Mouse (Mus musculus) kidney, postnatal 0 days (tissue): ENCODE data around the gene Mboat1. TPM values are rescaled to one million over a fixed set of nuclear protein-coding genes. Genes with fewer than 3 reads are reported as not detected.

Experiments used
- ATAC-seq: fragments of 200-750 bp; cut with Nextera tagmentation; replicated peaks from 2 replicates; pipeline ENCODE4 v1.8.0; 2017; ENCODE audit warnings: low read depth, moderate number of reproducible peaks, moderate TSS enrichment, moderate library complexity; ENCODE audit not compliant: low FRiP score
- DNase-seq: peaks from one replicate; pipeline ENCODE4 v3.0.0-alpha.2; 2016; ENCODE audit warnings: low spot score
- H3K27ac ChIP-seq: fragments of 300-500 bp; sonication (generic); 2 replicates; pipeline ENCODE4 v1.5.1; 2014; ENCODE audit warnings: mild to moderate bottlenecking
- H3K27me3 ChIP-seq: fragments of 300-500 bp; sonication (generic); 2 replicates; pipeline ENCODE4 v1.6.1; 2014; ENCODE audit warnings: low read length, mixed read lengths; ENCODE audit not compliant: insufficient read depth
- H3K36me3 ChIP-seq: fragments of 300-500 bp; sonication (generic); 2 replicates; pipeline ENCODE4 v1.6.1; 2014; ENCODE audit warnings: low read length, mixed read lengths; ENCODE audit not compliant: insufficient read depth
- H3K4me1 ChIP-seq: fragments of 300-500 bp; sonication (generic); replicated peaks from 2 replicates; pipeline ENCODE4 v1.6.1; 2014; ENCODE audit warnings: antibody characterized with exemption, low read length, mixed read lengths; ENCODE audit not compliant: insufficient read depth
- H3K4me2 ChIP-seq: fragments of 300-500 bp; sonication (generic); 2 replicates; pipeline ENCODE4 v1.6.1; 2014; ENCODE audit warnings: mild to moderate bottlenecking, low read length, moderate library complexity, mixed read lengths
- H3K4me3 ChIP-seq: fragments of 300-500 bp; sonication (generic); replicated peaks from 2 replicates; pipeline ENCODE4 v1.5.1; 2014; ENCODE audit warnings: low read depth, low read length
- H3K9ac ChIP-seq: fragments of 300-500 bp; sonication (generic); 2 replicates; pipeline ENCODE4 v1.6.1; 2014; ENCODE audit warnings: low read depth, low read length
- H3K9me3 ChIP-seq: fragments of 300-500 bp; sonication (generic); replicated peaks from 2 replicates; pipeline ENCODE4 v1.6.1; 2016; ENCODE audit warnings: low read length, inconsistent platforms, mixed read lengths
- CTCF ChIP-seq: IDR thresholded peaks from 2 replicates; pipeline ENCODE4 v1.5.1; 2016; ENCODE audit warnings: antibody characterized with exemption, low read depth, mild to moderate bottlenecking, moderate library complexity
- WGBS: fragments of 180-500 bp; shearing (Covaris S2); extraction: QIAGEN DNeasy Blood & Tissue Kit; methylation state at CpG from one replicate; pipeline ENCODE4 v1.1.7; 2014; 5-methylcytosine and 5-hydroxymethylcytosine counted together
- polyA plus RNA-seq: library from polyadenylated mRNA; unstranded; fragments of >200 nt; fragmentation: Nextera tagmentation; extraction: Ambion mirVana; gene quantifications from 2 replicates; pipeline ENCODE4 v1.2.1, GENCODE M21; 2015

Gene Mboat1
- polyA plus RNA-seq, 1 experiment from 2014 or later = 27.7 TPM

DNA sequence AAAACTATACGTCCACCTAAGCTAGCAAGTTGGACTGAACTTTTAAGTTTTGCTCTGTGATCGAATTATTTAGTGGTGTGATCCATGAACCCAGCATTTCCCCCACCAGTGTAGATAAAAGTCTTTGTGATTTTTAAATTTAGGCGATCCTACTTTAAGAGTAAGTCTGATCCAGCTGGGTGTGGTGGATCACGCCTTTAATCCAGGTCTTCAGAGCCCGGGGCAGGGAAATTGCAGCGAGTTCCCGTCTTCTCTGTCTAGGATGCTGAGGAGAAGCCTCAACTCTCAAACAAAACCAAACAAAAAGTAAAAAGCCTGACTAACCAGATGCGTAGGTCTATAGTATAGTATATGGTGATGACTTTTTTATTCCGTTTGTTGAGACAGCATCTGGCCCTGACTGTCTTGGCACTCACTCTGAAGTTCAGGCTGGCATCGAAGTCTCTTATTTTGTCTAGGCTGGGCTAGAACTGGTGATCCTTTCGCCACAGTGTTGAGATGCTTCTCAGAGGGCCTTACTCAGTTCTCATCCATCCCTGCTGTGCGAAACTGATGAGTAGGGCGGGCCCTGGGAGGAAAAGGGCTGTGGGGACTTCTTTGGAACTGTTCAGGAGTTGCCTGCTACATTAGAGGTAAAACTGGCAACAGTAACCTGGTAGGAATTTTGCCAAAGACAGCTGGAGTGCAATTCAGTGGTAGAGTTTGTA lies 787 bp downstream of the Mboat1 start:
- 32% methylated on average over 13 of the region's 13 CpGs for WGBS
- H3K9ac ChIP-seq = peak overlapping the region; percentile 68

DNA sequence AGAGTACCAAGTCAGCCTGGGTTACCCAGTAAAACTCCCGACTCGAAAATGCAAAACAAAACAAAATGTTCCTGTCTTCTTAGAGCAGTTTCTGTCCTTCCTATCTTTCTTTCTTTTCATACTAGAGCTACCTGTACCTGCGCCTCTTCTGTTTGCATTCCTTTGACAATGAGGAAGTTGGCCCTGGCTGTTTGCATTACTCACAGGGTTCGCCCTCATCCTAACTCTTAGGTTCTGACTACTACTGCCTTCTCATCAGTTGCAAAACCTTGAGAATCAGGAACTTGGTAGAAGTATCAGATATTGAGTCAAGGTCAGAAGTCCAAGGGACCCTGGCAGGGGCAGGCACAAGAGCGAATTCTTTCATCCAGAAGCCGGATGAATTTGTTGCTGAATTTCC lies 1.7 kb downstream of the Mboat1 start:
- no peak for TF ChIP-seq CTCF
- ATAC-seq = no peak
- Histone ChIP-seq H3K9ac (no peak overlapping the region), H3K27me3 (no peaks in the 10 kb centered on the region), H3K4me2 (peak overlapping the region; percentile 68), H3K36me3 (no peaks in the 10 kb centered on the region), H3K4me3 (peak overlapping the region; percentile 63; the same call in 1 of the 2 replicates), H3K27ac (no peak overlapping the region), H3K4me1 (peaks cover 4% of the 10 kb centered on the region; the same call in 1 of the 2 replicates), H3K9me3 (no peaks in the 10 kb centered on the region)
- no peak for DNase-seq
- 72% methylated on average over 6 of the region's 6 CpGs for WGBS

More for the DNA sequence above, 787 bp downstream of the Mboat1 start:
- TF ChIP-seq CTCF = no peak
- Histone ChIP-seq H3K4me3 (peak overlapping the region; percentile 63), H3K4me1 (peaks cover 4% of the 10 kb centered on the region; the same call in 1 of the 2 replicates), H3K36me3 (no peaks in the 10 kb centered on the region), H3K27me3 (no peaks in the 10 kb centered on the region), H3K4me2 (peak overlapping the region; percentile 68), H3K9me3 (no peaks in the 10 kb centered on the region), H3K27ac (no peak overlapping the region)
- ATAC-seq = no peak
- DNase-seq = no peak

DNA sequence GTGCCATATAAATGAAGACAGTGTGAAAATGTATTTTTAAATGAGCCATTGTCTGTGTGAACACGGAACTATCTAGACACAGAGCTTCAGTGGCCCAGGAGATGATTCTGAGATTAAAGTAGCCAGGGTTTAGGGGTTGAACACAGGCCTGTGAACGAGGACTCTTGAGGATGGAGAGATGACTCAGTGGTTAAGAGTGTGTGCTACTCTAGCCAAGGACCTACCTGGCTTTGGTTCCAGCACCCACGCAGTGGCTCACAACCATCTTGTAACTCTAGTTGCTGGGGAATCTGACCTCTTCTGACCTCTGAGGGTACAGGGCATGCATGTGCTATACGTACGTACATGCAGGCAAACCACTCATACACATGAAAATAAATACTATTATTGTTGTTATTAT lies 3.9 kb downstream of the Mboat1 start:
- Histone ChIP-seq H3K9me3 (no peaks in the 10 kb centered on the region), H3K4me1 (peaks cover 4% of the 10 kb centered on the region; the same call in 1 of the 2 replicates)
- no peak for DNase-seq

DNA sequence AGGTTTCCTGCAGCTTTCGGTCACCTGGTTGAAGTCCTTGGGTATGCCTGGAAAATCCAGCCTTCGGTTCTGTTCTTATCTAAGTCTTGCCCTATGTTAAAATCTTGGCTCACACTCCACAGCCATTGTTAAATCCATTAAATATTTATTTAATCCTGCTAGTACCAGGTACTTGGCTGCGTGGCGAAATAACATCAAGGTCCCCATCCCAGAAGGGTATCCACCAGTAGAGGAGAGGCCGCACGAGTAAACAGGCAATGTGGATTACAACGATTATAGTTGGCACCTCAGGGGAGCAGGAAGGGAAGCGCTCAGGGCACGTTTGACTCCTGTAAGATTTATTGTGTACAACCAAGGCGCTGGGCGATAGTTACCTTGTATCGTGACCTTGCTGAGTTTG lies 4.4 kb downstream of the Mboat1 start:
- no peak overlapping the region for H3K27ac ChIP-seq
- 81% methylated on average over 12 of the region's 12 CpGs for WGBS
- ATAC-seq = no peak
- H3K4me1 ChIP-seq = peaks cover 4% of the 10 kb centered on the region; the same call in 1 of the 2 replicates
- TF ChIP-seq CTCF = no peak
- no peak for DNase-seq
- no peaks in the 10 kb centered on the region for H3K9me3 ChIP-seq
- no peak overlapping the region for H3K4me2 ChIP-seq
- no peaks in the 10 kb centered on the region for H3K27me3 ChIP-seq
- no peak overlapping the region for H3K4me3 ChIP-seq
- no peaks in the 10 kb centered on the region for H3K36me3 ChIP-seq
- no peak overlapping the region for H3K9ac ChIP-seq

More for the DNA sequence above, 3.9 kb downstream of the Mboat1 start:
- Histone ChIP-seq H3K27me3 (no peaks in the 10 kb centered on the region), H3K4me3 (no peak overlapping the region), H3K27ac (no peak overlapping the region), H3K36me3 (no peaks in the 10 kb centered on the region), H3K4me2 (no peak overlapping the region), H3K9ac (no peak overlapping the region)
- 91% methylated on average over 5 of the region's 5 CpGs for WGBS
- no peak for ATAC-seq
- no peak for TF ChIP-seq CTCF

DNA sequence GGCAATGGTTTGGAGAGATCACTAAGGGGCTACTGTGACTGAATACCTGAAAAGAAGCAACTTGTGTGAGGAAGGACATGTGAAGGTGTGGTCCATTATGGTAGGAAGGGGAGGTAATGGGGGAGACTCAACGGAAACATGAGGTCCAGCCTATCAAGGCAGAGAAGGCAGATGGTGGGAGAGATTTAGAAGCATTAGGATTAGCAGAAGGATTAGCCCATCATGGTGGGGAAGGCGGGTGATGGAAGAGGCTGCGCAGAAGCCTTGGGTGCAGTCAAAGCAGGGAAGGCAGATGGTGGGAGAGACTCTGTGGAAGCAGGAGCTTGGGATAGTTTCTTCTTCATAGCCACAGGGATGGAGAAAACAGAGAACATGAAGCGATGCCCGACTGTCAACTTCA lies 5.7 kb downstream of the Mboat1 start:
- DNase-seq (no peak), ATAC-seq (no peak)
- TF ChIP-seq CTCF = no peak
- H3K27me3 ChIP-seq = no peaks in the 10 kb centered on the region
- no peak overlapping the region for H3K4me3 ChIP-seq
- H3K27ac ChIP-seq = no peak overlapping the region
- H3K9ac ChIP-seq = no peak overlapping the region
- no peaks in the 10 kb centered on the region for H3K36me3 ChIP-seq
- no peak overlapping the region for H3K4me2 ChIP-seq
- WGBS = 96% methylated on average over 5 of the region's 5 CpGs
- peaks cover 4% of the 10 kb centered on the region; the same call in 1 of the 2 replicates for H3K4me1 ChIP-seq
- H3K9me3 ChIP-seq = no peaks in the 10 kb centered on the region

DNA sequence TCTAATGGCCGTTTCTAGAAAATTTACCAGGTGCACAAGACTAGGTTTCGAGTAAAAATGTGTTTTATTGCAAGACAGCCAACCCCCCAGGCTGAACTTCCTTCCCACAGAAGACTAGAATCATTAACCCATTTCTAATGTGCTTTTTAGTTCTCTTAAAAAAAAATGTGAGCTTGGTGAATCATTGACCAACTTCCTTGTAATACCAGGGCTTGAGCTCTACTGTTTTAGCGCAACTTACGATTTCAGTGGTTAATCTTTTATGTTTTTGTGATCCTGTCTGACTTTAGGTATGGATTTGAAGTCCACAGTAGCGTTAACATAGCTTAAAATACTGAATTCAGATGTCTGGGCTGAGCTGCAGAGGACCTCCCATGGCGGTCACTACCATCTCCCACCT lies 10.2 kb downstream of the Mboat1 start:
- Histone ChIP-seq H3K9me3 (no peaks in the 10 kb centered on the region), H3K9ac (no peak overlapping the region), H3K36me3 (no peaks in the 10 kb centered on the region), H3K27me3 (no peaks in the 10 kb centered on the region), H3K27ac (peak overlapping the region; percentile 77), H3K4me3 (no peak overlapping the region), H3K4me2 (peak overlapping the region; percentile 25; the same call in 1 of the 2 replicates), H3K4me1 (no peaks in the 10 kb centered on the region)
- peak; percentile 52 for DNase-seq
- 53% methylated on average over 6 of the region's 6 CpGs for WGBS
- peak; percentile 49 for ATAC-seq
- TF ChIP-seq CTCF = no peak

DNA sequence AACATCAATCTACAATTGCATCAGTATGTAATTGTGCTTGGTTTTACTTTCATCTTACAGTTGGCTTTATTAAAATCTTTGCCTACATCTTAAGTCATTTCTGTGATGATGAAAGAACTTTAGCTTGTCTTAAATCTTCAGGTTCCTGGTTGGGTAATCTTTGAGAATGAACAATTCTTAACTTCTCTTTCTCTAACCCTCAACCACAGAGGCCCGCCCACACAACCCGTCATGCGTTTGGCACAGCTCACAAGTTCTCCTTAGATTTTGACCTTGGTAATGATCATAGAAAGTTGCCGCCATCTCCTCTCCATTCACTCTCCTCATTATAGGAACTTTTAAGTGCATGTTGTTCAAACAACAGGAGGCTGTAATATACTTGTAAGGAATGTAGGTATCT lies 18.0 kb downstream of the Mboat1 start:
- ATAC-seq = no peak
- Histone ChIP-seq H3K4me2 (no peak overlapping the region), H3K27ac (no peak overlapping the region), H3K9me3 (no peaks in the 10 kb centered on the region), H3K9ac (no peak overlapping the region), H3K4me3 (no peak overlapping the region), H3K36me3 (no peaks in the 10 kb centered on the region), H3K27me3 (no peaks in the 10 kb centered on the region), H3K4me1 (0 out of 2 replicates have a peak, but pooled peaks cover 3% of the 10 kb centered on the region)
- no peak for TF ChIP-seq CTCF
- WGBS = 63% methylated on average over 4 of the region's 4 CpGs
- no peak for DNase-seq
